Mouse (Mus musculus) colon, adult 2 months (tissue): Measurements from ENCODE around the gene Hoxb9. TPM values are rescaled to one million over a fixed set of nuclear protein-coding genes. Genes with fewer than 3 reads are reported as not detected.

Experiments used
- polyA plus RNA-seq: library from polyadenylated mRNA; depleted of rRNA; stranded (reverse); fragments of >200 nt; gene quantifications from 2 replicates; pipeline ENCODE4 v1.2.3, GENCODE M21; 2012; rRNA removed

Hoxb9 gene
- polyA plus RNA-seq, result 24.5 and 27.1 TPM in 2 replicates

DNA sequence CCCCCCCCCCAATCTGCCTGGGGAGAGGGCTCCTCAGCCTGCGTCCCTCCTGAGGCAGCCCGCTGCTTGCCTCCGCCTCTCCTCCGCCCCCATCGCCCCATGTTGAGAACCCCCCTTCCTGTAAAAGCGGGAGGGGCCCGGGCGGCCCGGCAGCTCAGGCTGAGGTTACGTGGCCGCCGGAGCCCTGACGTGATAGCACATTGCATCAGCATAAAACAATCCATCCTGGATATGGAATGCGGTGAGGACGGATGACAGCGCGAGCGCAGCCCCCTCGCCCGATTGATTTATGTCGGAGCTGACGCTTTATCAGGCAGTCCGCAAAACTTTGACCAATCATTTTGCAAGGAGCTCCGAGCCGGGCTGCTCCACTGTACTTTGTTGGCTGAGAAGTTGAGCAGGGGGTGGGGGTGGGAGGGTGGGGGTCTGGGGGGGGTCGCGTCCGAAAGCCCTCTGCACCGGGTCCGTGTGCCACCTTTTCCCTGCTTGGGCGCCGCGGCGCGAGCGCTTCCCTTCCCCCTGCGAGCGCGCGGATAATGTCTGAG lies at the start of gene Hoxb9:
Hoxb9 (plus strand) TSS at position 462 of the 545 bp plus-strand sequence.

DNA sequence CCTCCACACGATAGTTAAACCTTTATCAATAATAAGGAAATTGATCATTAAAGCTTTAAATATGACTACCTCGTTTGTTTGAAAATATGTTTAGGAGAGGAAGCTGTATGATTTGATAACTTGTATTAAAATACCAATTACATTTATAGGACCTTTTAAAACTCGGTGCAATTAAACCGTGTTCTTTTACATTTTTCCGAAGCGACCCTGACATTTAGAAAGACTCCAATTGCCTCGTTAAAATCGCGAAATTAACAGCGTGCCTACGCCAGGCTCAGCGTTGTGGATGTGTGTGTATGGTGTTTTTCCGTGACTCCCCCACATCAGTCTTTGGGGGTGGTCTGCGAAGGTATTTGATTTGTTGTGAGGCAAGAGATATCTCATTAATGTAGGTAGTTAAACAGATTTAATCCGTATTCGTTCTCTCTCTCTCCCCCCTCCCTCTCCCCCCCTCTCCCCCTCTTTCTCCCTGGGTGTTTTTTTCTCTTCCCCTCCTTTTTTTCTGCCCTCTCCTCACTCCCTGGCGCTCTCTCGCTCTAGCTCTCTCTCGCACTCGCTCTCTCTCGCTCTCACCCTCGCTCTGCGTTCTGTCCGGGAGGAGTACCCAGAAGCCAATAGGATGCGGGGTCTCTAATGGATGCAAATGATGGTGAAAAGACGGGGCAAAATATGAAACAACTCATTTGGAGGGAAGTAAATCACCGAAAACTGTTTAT lies 10.8 kb downstream of the Hoxb9 start, which contains the start of gene Hoxb8:
Hoxb8 (plus strand) TSS at position 51 of the 716 bp plus-strand sequence.

GRCm38 (mm10) chr11:96285771-96286738 lies 14.8 kb downstream of the Hoxb9 start, which contains the start of gene Hoxb7:
Gene Hoxb7 (plus strand): TSS chr11:96286623.

GRCm38 (mm10) chr11:96291681-96292564 lies 20.7 kb downstream of the Hoxb9 start, which contains the start of gene Hoxb6:
Gene Hoxb6 (plus strand): TSS chr11:96292476.

GRCm38 (mm10) chr11:96303151-96304099 lies 32.2 kb downstream of the Hoxb9 start, which contains the start of gene Hoxb5:
Gene Hoxb5 (plus strand): TSS chr11:96303336.

DNA sequence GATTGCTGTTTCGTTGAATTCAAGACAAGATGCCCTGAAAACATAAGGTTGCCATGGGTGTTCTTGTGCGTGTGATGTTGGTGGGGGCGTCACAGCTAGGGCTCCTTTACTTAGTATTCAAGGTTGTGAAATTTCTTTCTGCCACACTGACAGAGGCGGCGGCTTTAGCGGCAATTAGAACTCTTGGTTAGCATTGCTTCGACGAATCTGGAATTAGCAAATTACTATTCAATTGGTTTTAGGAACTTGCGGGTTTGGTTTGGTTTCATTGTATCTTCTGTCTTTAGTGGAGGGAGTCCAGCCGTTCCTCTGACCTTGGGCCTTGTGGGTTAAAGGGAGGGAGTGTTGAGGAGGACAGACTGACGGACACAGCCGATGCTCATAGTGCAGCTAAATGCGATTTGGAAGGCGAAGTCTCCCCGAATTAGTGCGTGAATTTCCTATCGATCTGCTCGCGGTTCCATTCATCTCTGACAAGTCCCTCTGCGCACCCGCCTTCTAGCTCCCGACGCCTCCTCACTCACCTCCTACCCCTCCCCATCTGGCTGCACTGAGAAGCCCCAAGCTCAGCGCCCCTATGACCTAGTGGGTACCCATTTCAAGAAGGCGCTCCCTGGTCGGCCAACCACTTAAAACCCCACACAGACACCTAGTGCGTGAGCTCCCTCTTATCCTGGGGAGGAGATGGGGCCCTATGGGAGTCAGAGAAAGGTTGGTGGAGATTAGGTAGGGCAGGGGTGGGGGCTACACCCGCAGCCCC lies 46.5 kb downstream of the Hoxb9 start, which contains the start of gene Hoxb4:
Hoxb4 (plus strand) TSS at position 660 of the 760 bp plus-strand sequence.

DNA sequence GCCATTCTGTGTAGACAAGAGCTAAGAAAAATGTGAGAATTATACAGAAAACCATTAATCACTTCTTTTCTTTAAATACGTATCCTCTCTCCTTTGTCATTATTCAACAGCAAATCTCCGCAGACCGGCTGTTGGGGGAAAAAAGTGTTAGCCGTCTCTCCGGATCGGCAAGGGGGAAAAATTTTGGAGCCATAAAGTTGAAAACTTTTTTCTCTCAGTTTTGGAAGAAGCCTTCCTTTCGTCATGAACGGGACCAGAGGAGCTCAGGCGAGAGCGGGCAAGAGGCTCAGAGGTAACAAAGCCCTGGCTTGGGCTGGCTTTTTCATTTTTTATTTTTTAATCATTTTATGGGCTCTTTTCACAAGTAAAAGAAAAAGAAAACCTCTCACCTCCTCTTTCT lies 51.9 kb downstream of the Hoxb9 start, which contains the start of gene Hoxb3:
Hoxb3 (plus strand) TSS at position 173 of the 400 bp plus-strand sequence.

Other genes starting within 250 kb of the Hoxb9 start
- not detected in 2 replicates for gene Gip, start 246.9 kb upstream of the Hoxb9 start, polyA plus RNA-seq
- gene Snf8, start 236.6 kb upstream of the Hoxb9 start, polyA plus RNA-seq, result 28.8 and 29.8 TPM in 2 replicates
- 28.7 and 38.5 TPM in 2 replicates for gene Ube2z, start 206.1 kb upstream of the Hoxb9 start, polyA plus RNA-seq
- 979 and 1,333 TPM in 2 replicates for gene Atp5g1, start 195.8 kb upstream of the Hoxb9 start, polyA plus RNA-seq
- gene Calcoco2, start 159.5 kb upstream of the Hoxb9 start, polyA plus RNA-seq, result 0.08 and 0.10 TPM in 2 replicates
- 18.0 and 18.6 TPM in 2 replicates for gene Ttll6, start 137.7 kb upstream of the Hoxb9 start, polyA plus RNA-seq
- gene Hoxb13, start 77.1 kb upstream of the Hoxb9 start, polyA plus RNA-seq, result 333 and 381 TPM in 2 replicates
- gene Hoxb8, start 10.4 kb downstream of the Hoxb9 start, polyA plus RNA-seq, result 11.8 and 19.7 TPM in 2 replicates
- gene Hoxb7, start 15.2 kb downstream of the Hoxb9 start, polyA plus RNA-seq, result 2.3 and 5.4 TPM in 2 replicates
- 14.8 and 33.5 TPM in 2 replicates for gene Hoxb6, start 21.0 kb downstream of the Hoxb9 start, polyA plus RNA-seq
- gene Hoxb5, start 31.9 kb downstream of the Hoxb9 start, polyA plus RNA-seq, result 8.1 and 12.3 TPM in 2 replicates
- gene Hoxb4, start 46.8 kb downstream of the Hoxb9 start, polyA plus RNA-seq, result 2.3 and 6.0 TPM in 2 replicates
- 9.7 and 16.5 TPM in 2 replicates for gene Hoxb3, start 51.9 kb downstream of the Hoxb9 start, polyA plus RNA-seq
- 7.3 and 9.6 TPM in 2 replicates for gene Hoxb2, start 79.1 kb downstream of the Hoxb9 start, polyA plus RNA-seq
- not detected in 2 replicates for gene Hoxb1, start 94.3 kb downstream of the Hoxb9 start, polyA plus RNA-seq
- 1.1 and 1.4 TPM in 2 replicates for gene Skap1, start 193.1 kb downstream of the Hoxb9 start, polyA plus RNA-seq